Mouse (Mus musculus): ENCODE measurements at regions not wholly inside any gene's neighbourhood (a gene's known extent, or its start where the extent isn't known, plus 50 kb on each side); places are given as distances from the start of the nearest gene placed in this dataset.
A peak's percentile ranks its signal among the peaks of the same experiment; 100 is the strongest.
"Not testable (repeated sequence)": the region's sequence is repeated elsewhere in the genome, so short reads cannot be mapped to it uniquely, and the experiment has no call there.

DNA sequence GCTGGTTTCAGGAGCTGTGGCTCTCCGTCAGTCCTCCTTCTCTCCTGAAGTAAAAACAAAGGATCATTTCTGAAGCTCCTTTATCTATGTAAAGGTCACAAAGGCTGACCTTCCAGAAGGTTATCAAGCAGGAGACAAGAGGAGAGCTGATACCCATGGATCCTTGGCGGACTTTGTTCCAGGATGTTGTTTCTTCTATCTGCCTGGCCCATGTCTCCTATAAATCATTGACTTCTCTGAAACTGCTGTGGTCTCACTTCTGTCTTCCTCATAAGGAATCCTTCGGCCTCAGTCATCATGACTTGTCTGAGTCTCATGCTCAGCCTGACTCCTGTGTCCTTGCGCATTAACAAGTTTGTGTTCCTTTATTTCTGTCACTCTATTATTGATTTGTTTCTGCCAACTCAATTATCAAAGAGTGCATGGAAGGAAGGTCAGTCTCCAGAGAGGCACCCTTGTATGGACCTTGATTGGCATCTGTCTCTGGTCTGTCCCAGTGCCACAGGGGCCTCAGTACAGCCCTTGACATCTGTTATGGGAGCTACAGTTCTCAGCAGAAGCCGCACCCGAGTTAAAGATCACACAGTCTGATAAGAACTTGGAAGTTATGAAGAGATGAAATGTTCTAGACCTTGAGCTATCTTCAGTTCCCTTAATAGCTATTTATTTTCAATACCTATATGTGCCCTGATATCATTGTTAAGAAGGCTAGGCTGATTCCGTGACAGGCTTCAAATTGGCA is 53.2 kb upstream of the Dazl start:
- intact Hi-C loops (cut with DNase I), result no loop called here
- DNase-seq (ENCODE audit: low spot score in 2 of 2), result no peak

DNA sequence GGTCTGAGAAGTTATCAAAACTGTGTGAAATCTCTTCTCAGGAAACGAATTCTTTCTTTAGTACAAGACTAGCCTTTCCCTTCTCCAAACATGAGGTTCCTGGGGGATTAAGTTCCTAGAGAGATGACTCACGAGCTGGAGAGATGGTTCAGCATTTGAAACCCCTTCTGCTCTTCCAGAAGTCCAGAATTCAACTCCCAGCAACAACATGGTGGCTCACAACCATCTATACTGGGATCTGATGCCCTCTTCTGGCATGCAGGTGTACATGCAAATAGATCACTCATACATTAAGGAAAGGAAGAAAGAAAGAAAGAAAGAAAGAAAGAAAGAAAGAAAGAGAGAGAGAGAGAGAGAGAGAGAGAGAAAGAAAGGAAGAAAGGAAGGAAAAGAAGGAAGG is 60.4 kb upstream of the Dazl start:
- DNase-seq (ENCODE audit: low spot score in 2 of 2); intact Hi-C loops (cut with DNase I): not testable (repeated sequence)

GRCm38 (mm10) chr17:50354357-50354756 is 60.9 kb upstream of the Dazl start:
- no peak for DNase-seq (ENCODE audit: low spot score in 2 of 2)
- intact Hi-C loops (cut with DNase I), result no loop called here

DNA sequence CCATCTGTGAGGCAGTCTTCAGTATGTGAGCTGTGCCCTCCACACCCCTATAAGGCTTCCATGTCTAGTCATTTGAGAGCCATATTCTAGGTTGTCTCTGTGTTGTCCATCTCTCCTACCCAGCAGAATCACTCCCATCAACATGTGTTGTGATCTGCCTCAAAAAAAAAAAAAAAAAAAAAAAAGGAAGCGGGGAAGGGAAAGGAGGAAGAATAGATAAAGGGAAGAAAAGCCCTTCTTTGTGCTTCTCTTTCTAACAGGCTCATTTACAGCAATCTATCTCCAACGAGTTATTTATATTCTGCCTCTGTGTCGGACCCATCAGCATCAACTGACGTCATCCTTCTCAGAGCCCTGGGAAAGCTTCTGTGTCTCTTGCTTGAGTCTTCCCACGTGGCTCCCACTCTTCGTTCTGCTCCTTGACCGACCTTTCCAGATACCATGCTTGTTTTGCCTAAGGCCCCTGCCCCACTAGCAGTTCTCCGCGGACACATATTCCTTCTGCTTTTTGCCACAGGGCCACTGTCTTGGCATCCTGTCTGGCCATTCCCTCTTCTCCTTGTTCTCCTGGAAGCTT is 68.3 kb upstream of the Dazl start:
- peak in 1 of 2 experiments; percentile 17 for DNase-seq (ENCODE audit: low spot score in 2 of 2)
- intact Hi-C loops (cut with DNase I), result no loop called here

- peak in 1 of 2 experiments; percentile 34 for DNase-seq (ENCODE audit: low spot score in 2 of 2)
- intact Hi-C loops (cut with DNase I), result no loop called here
Observed at GRCm38 (mm10) chr17:50365396-50365795, 72.0 kb upstream of the Dazl start.

DNA sequence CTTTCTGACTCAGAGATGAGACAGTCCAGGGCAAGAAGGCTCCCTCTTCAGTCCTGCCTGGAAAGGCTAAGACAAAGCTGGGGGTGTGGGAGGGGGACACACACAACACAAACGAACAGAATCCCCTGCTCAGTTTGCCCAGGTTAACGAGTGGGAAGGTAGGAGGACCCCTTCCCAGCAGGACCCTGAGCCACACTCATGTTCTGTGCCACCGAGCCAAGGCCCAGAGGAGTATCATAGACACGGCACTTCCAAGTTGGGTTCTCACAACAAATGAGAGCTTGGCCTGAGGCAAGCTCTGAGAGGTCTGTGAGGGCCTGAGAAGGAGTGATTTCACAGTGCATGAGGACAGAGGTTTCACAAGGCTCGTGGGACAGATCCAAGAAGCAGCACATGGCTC is 72.7 kb upstream of the Dazl start:
- intact Hi-C loops (cut with DNase I), result no loop called here
- no peak for DNase-seq (ENCODE audit: low spot score in 2 of 2)

DNA sequence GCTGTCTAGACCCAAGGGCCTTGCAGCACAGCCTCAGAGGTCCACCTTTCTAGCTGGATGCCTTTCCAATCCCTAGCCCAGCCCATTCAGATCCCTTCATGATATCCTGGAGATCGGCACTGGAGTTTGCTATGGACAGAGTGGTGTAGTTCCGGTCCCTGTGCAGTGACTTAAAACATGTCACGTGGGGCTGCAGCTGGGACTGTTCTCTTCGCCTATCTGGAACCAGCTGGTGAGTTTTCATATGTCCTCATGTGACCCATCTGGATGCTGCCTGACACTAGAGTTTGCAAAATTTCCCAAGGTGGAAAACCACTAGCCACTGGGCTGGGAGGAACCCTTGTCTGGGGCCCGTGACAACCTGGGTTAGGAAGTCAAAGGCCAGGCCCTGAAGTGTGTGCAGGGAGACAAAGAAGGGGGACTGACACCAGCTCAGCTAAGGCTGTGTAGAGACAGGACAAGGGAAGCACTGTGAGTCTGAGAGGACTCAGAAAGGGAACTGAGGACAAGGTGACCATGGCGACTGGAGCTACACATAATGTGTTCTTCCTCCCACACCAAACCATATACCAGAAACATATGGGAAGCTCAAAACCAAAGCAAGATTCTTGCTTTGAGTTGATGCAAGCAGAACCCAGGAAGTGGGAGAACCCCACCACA is 75.9 kb upstream of the Dazl start:
- intact Hi-C loops (cut with DNase I), result no loop called here
- DNase-seq (ENCODE audit: low spot score in 2 of 2), result peak in 1 of 2 experiments; percentile 42

DNA sequence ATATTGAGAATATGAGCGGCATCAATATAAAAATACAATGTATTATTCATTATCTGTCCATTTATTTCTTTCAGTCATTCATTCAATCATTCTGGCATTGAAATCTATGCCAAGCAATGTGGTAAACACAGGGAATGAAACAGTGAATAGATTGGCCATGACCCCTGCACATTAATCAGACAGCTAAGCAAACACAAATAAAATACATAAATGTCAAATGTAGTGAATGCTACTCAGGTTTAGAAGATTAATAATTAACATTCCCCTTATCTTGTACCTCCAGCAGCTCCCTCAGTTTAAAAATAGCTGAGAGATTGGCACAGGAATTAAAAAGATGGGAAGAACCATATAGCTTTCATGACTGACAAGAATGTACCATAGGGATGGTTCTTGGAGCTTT is 77.0 kb upstream of the Dazl start:
- intact Hi-C loops (cut with DNase I), result no loop called here
- DNase-seq (ENCODE audit: low spot score in 2 of 2), result no peak

DNA sequence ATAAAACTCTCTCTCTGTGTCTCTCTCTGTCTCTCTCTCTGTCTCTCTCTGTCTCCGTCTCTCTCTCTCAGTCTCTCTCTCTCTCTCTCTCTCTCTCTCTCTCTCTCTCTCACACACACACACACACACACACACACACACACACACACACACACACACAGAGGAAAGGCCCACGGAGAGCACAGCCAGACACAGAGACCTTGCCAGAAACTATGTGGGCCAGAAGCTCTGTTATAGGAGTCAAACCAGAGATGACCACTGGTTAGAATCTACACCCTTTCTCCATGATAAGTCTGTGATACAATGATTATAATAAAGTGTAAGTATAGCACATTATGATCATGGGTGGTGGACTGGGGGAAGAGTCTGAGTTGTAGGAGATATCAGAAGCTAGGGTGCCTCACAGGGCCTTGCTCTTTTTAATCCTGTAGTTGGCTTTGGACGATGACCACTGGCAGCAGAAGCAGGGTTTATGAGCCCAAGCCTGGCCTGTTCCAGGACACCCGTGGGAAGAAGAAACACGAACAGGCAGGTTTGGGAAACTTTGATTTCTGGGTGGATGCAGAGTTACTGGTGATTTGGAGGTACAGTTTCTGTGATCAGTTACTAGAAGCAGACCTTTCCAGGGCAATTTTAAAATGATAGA is 80.2 kb upstream of the Dazl start:
- DNase-seq (ENCODE audit: low spot score in 2 of 2), result no peak
- intact Hi-C loops (cut with DNase I), result no loop called here

- DNase-seq (ENCODE audit: low spot score in 2 of 2), result no peak
- intact Hi-C loops (cut with DNase I), result no loop called here
Observed at GRCm38 (mm10) chr17:50375465-50375864, 82.0 kb upstream of the Dazl start.

- no peak for DNase-seq (ENCODE audit: low spot score in 2 of 2)
- intact Hi-C loops (cut with DNase I), result no loop called here
Observed at GRCm38 (mm10) chr17:50376708-50377107, 83.3 kb upstream of the Dazl start.

DNA sequence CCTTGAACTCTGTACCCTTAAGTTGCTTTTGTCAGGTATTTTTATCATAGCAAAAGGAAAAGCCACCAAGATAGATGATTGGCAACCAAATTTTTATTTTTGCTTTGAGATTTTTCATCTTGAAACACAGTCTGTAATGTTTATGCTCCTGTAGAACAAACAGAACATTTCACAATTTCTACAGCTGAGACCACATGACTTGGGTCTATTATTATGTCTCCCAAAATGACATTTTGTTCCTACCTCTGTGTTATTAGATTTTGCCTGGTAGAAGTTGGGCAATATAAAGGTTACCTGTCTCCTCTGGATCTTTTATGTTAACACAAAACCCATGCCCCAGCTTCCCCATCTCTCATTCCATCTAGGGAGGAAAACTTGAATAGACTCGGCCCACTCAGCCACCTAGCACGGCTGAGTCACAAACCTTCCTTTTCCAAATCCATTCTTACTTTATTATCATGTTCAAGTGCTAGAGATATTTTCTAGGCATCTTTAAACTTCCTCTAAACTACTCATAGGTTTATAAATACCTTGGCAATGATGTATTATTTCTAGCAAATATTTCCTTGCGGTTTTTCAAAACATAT is 84.8 kb upstream of the Dazl start:
- intact Hi-C loops (cut with DNase I), result no loop called here
- DNase-seq (ENCODE audit: low spot score in 2 of 2), result no peak

DNA sequence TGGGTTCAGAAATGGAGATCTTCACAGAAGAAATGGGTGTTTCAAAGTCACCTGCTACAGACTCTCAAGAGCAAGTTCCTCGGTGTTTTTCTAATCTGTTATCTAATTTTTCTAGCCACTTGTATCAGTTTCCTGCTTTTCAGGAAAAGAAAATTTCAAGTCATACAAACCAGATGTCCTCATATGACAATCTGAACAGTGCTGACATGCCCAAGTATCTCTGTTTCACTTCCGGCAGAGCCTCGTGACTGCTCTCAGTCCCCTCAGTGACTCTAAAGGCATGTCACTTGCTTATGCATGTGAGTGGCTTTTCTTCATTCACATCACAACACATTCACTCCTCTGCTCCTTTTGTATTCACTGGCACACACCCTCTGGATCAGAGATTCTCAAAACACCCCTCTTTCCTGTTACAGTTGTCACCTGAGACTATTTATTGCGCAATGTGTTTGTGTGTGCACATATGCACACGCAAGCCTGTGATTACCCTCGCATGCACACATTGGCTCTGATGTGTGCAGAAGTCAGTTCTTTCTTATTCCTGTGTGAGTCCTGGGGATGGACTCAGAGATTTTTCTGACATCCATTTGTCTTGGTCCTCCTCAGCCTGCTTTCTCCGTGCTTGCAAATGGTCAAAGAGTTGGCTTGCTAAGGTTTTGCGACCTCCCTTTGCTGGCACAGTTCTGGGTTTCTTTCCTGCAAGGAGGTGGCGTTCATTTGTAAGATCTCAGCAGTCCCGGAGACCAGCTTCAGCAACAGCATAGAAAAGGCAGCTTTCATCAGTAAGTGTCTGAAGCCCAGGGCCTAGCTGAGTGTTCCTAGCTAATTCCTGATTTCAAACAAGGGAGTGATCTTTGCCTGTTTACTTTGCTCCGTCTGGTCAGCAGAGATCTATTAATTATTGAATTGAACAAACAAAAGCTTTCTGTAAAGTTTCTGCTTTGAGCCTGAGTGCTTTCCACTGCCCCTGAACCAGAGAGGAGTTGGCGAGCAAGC is 95.6 kb upstream of the Dazl start:
- intact Hi-C loops (cut with DNase I), result no loop called here
- no peak for DNase-seq (ENCODE audit: low spot score in 2 of 2)

GRCm38 (mm10) chr17:50390151-50390550 is 96.7 kb upstream of the Dazl start:
- no peak for DNase-seq (ENCODE audit: low spot score in 2 of 2)
- intact Hi-C loops (cut with DNase I), result no loop called here

- intact Hi-C loops (cut with DNase I), result no loop called here
- no peak for DNase-seq (ENCODE audit: low spot score in 2 of 2)
Observed at GRCm38 (mm10) chr17:50391207-50391606, 97.8 kb upstream of the Dazl start.

- no peak for DNase-seq (ENCODE audit: low spot score in 2 of 2)
- intact Hi-C loops (cut with DNase I), result no loop called here
Observed at GRCm38 (mm10) chr17:50391996-50392395, 98.6 kb upstream of the Dazl start.

DNA sequence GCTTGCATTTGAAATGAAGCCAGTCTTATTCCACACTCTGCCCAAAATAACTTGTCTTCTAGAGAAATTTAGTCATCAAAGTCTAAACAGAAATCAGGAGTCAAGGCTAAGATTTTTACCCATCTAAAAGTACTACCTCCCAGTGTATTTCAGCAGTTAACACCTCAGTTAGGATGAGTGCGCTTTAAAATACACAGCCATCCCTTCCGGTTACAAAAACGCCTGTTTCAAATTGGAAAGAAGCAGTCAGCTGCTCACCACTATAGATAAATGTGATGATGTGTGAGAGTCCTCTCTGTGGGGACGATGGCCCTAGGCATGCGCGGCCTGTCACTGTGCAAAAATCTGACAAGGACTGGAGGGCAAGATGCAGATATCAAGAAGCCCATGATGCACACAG is 99.0 kb upstream of the Dazl start:
- peak; percentile 32 to 70 for DNase-seq (ENCODE audit: low spot score in 2 of 2)
- intact Hi-C loops (cut with DNase I), result no loop called here

GRCm38 (mm10) chr17:50392966-50393365 is 99.5 kb upstream of the Dazl start:
- intact Hi-C loops (cut with DNase I), result no loop called here
- no peak for DNase-seq (ENCODE audit: low spot score in 2 of 2)

GRCm38 (mm10) chr17:50393698-50394097 is 100.3 kb upstream of the Dazl start:
- DNase-seq (ENCODE audit: low spot score in 2 of 2), result no peak
- intact Hi-C loops (cut with DNase I), result no loop called here

All from left cerebral cortex, postnatal 14 days (tissue).